Mouse (Mus musculus): ENCODE results near the gene Sumf1. TPM values are rescaled to one million over a fixed set of nuclear protein-coding genes. Genes with fewer than 3 reads are reported as not detected.

Sumf1 gene
- polyA plus RNA-seq, 1 experiment from 2014 or later: 12.5 TPM

DNA sequence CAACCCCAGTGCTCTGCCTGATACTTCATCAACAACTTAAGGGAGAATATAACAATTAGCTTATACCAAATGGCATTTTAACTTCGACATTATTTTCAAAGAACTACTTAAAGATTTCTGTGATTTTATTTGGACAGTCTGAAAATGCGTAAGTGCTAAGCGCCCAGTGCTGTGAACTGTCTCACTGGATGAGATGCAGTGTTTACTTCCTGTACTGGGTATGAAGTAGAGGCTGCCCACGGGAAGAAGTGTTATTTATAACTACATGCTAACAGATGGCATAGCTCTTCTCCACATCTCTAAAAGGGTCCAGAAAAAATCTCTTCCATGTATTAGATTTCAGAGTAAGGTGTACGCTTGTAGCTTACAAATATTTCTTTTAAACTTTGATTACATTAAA, 54.7 kb downstream of the Sumf1 start:
- no peak overlapping the region for H3K9ac ChIP-seq (ENCODE audit: low read length)
- no peak for DNase-seq (ENCODE audit: low spot score)
- ATAC-seq: no peak
- WGBS: 88% methylated on average over 5 of the region's 5 CpGs
- H3K4me3 ChIP-seq (ENCODE audit: low read depth, low read length): no peak overlapping the region
- no peak overlapping the region for H3K4me2 ChIP-seq (ENCODE audit: low read length)
- H3K27ac ChIP-seq (ENCODE audit: low read depth, low read length): no peak overlapping the region
- H3K36me3 ChIP-seq (ENCODE audit: control insufficient read depth, insufficient read depth, low read length): no peaks in the 10 kb centered on the region
- H3K9me3 ChIP-seq (replicated peaks; ENCODE audit: control insufficient read depth, low read length): no peaks in the 10 kb centered on the region
- no peaks in the 10 kb centered on the region for H3K4me1 ChIP-seq (ENCODE audit: control insufficient read depth, insufficient read depth, low read length)
- no peaks in the 10 kb centered on the region for H3K27me3 ChIP-seq (replicated peaks; ENCODE audit: control insufficient read depth, insufficient read depth, low read length)

DNA sequence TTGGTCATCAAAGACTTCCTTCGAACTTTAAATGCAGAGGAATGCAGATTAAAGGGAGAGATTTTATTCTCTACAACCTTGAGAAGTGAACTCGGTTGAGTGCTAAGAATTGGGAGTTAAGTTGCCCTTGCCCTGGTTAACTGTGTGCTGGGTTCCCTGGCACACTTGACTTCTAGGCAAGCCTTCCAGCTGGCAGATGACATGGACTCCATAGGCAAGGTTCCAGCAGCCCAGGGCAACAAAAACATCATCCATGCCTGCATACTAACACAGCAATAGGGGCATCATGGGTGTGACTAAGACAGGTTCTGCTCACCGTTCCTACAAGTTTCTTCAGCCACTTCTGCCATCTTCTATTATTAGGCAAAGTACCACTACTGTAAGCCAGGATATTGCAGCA, 58.8 kb downstream of the Sumf1 start:
- H3K27me3 ChIP-seq (replicated peaks; ENCODE audit: control insufficient read depth, insufficient read depth, low read length): no peaks in the 10 kb centered on the region
- H3K4me3 ChIP-seq (ENCODE audit: low read depth, low read length): no peak overlapping the region
- no peaks in the 10 kb centered on the region for H3K4me1 ChIP-seq (ENCODE audit: control insufficient read depth, insufficient read depth, low read length)
- 84% methylated on average over 3 of the region's 3 CpGs for WGBS
- H3K36me3 ChIP-seq (ENCODE audit: control insufficient read depth, insufficient read depth, low read length): no peaks in the 10 kb centered on the region
- no peak overlapping the region for H3K4me2 ChIP-seq (ENCODE audit: low read length)
- ATAC-seq: no peak
- H3K9ac ChIP-seq (ENCODE audit: low read length): no peak overlapping the region
- no peak for DNase-seq (ENCODE audit: low spot score)
- H3K9me3 ChIP-seq (replicated peaks; ENCODE audit: control insufficient read depth, low read length): no peaks in the 10 kb centered on the region
- no peak overlapping the region for H3K27ac ChIP-seq (ENCODE audit: low read depth, low read length)

- ATAC-seq (peak; percentile 32; the same call in 1 of the 2 replicates), DNase-seq (ENCODE audit: low spot score) (peak; percentile 52)
- no peaks in the 10 kb centered on the region for H3K4me1 ChIP-seq (ENCODE audit: control insufficient read depth, insufficient read depth, low read length)
- H3K36me3 ChIP-seq (ENCODE audit: control insufficient read depth, insufficient read depth, low read length): no peaks in the 10 kb centered on the region
- no peaks in the 10 kb centered on the region for H3K9me3 ChIP-seq (replicated peaks; ENCODE audit: control insufficient read depth, low read length)
- no peak overlapping the region for H3K27ac ChIP-seq (ENCODE audit: low read depth, low read length)
- H3K9ac ChIP-seq (ENCODE audit: low read length): no peak overlapping the region
- no peak overlapping the region for H3K4me2 ChIP-seq (ENCODE audit: low read length)
- H3K27me3 ChIP-seq (replicated peaks; ENCODE audit: control insufficient read depth, insufficient read depth, low read length): no peaks in the 10 kb centered on the region
- WGBS: 30% methylated on average over 1 of the region's 1 CpGs
- no peak overlapping the region for H3K4me3 ChIP-seq (ENCODE audit: low read depth, low read length)
Measured at GRCm38 (mm10) chr6:108125474-108125873, 59.9 kb downstream of the Sumf1 start.

- ATAC-seq (no peak), DNase-seq (ENCODE audit: low spot score) (no peak)
- Histone ChIP-seq H3K4me1 (ENCODE audit: control insufficient read depth, insufficient read depth, low read length) (peaks cover 3% of the 10 kb centered on the region; the same call in 1 of the 2 replicates), H3K4me3 (ENCODE audit: low read depth, low read length) (no peak overlapping the region), H3K4me2 (ENCODE audit: low read length) (no peak overlapping the region), H3K27me3 (replicated peaks; ENCODE audit: control insufficient read depth, insufficient read depth, low read length) (no peaks in the 10 kb centered on the region), H3K9ac (ENCODE audit: low read length) (no peak overlapping the region), H3K9me3 (replicated peaks; ENCODE audit: control insufficient read depth, low read length) (no peaks in the 10 kb centered on the region), H3K36me3 (ENCODE audit: control insufficient read depth, insufficient read depth, low read length) (no peaks in the 10 kb centered on the region), H3K27ac (ENCODE audit: low read depth, low read length) (no peak overlapping the region)
- 95% methylated on average over 6 of the region's 6 CpGs for WGBS
Measured at GRCm38 (mm10) chr6:108117881-108118280, 67.5 kb downstream of the Sumf1 start.

GRCm38 (mm10) chr6:108114971-108115370, 70.4 kb downstream of the Sumf1 start:
- H3K9me3 ChIP-seq (replicated peaks; ENCODE audit: control insufficient read depth, low read length): no peaks in the 10 kb centered on the region
- H3K27ac ChIP-seq (ENCODE audit: low read depth, low read length): no peak overlapping the region
- no peaks in the 10 kb centered on the region; the same call in 1 of the 2 replicates for H3K4me1 ChIP-seq (ENCODE audit: control insufficient read depth, insufficient read depth, low read length)
- no peak overlapping the region for H3K4me2 ChIP-seq (ENCODE audit: low read length)
- ATAC-seq (no peak), DNase-seq (ENCODE audit: low spot score) (no peak)
- no peaks in the 10 kb centered on the region for H3K27me3 ChIP-seq (replicated peaks; ENCODE audit: control insufficient read depth, insufficient read depth, low read length)
- H3K9ac ChIP-seq (ENCODE audit: low read length): no peak overlapping the region
- 98% methylated on average over 1 of the region's 1 CpGs for WGBS
- no peak overlapping the region for H3K4me3 ChIP-seq (ENCODE audit: low read depth, low read length)
- H3K36me3 ChIP-seq (ENCODE audit: control insufficient read depth, insufficient read depth, low read length): no peaks in the 10 kb centered on the region

DNA sequence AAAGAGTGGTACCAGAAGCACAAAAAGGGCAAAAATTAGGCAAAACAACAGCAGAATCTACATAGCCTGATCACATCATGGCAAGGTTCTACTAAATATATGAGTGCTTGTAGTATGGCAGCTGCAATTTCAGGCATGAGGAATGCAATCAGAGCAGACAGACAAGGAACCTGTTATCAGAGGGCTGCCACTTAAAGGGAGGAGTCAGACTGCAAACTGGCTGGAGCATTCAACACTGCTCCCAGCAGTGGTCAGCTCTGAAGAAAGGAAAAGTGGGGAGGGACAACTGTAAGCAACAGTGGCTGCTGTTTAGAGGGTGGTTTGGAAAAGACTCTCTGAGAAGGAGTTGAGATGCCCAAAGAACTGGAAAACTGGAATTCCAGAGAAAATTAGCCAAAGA, 73.7 kb downstream of the Sumf1 start:
- Histone ChIP-seq H3K4me1 (ENCODE audit: control insufficient read depth, insufficient read depth, low read length) (no peaks in the 10 kb centered on the region), H3K27ac (ENCODE audit: low read depth, low read length) (no peak overlapping the region), H3K4me2 (ENCODE audit: low read length) (no peak overlapping the region), H3K27me3 (replicated peaks; ENCODE audit: control insufficient read depth, insufficient read depth, low read length) (no peaks in the 10 kb centered on the region), H3K9ac (ENCODE audit: low read length) (no peak overlapping the region), H3K36me3 (ENCODE audit: control insufficient read depth, insufficient read depth, low read length) (0 out of 2 replicates have a peak, but pooled peaks cover 4% of the 10 kb centered on the region), H3K9me3 (replicated peaks; ENCODE audit: control insufficient read depth, low read length) (no peaks in the 10 kb centered on the region), H3K4me3 (ENCODE audit: low read depth, low read length) (no peak overlapping the region)
- ATAC-seq: no peak
- no peak for DNase-seq (ENCODE audit: low spot score)

- no peaks in the 10 kb centered on the region for H3K4me1 ChIP-seq (ENCODE audit: control insufficient read depth, insufficient read depth, low read length)
- no peak for ATAC-seq
- 0 out of 2 replicates have a peak, but pooled peaks cover 4% of the 10 kb centered on the region for H3K36me3 ChIP-seq (ENCODE audit: control insufficient read depth, insufficient read depth, low read length)
- H3K4me3 ChIP-seq (ENCODE audit: low read depth, low read length): no peak overlapping the region
- no peaks in the 10 kb centered on the region for H3K27me3 ChIP-seq (replicated peaks; ENCODE audit: control insufficient read depth, insufficient read depth, low read length)
- H3K27ac ChIP-seq (ENCODE audit: low read depth, low read length): no peak overlapping the region
- DNase-seq (ENCODE audit: low spot score): no peak
- H3K9me3 ChIP-seq (replicated peaks; ENCODE audit: control insufficient read depth, low read length): no peaks in the 10 kb centered on the region
- 87% methylated on average over 4 of the region's 4 CpGs for WGBS
- no peak overlapping the region for H3K4me2 ChIP-seq (ENCODE audit: low read length)
- H3K9ac ChIP-seq (ENCODE audit: low read length): no peak overlapping the region
Measured at GRCm38 (mm10) chr6:108110336-108110735, 75.0 kb downstream of the Sumf1 start.

DNA sequence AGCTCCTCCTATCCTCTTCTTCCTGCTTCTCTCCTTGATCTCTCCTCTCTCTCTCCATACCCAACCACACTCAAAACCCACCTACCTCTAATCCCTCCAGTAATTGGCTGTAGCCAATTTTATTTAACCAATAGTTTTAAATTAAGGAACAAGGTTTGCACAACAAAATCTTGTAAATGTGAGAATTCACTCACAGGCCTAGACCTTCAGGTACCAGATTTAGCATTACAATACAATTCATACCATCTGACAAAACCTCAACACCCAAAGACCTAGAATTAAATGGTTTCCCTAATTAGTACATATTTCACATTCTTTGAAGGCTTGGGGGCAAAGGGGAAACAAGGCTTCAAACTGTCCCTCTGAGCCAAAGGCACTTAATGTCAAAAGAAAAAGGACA, 78.0 kb downstream of the Sumf1 start:
- H3K4me1 ChIP-seq (ENCODE audit: control insufficient read depth, insufficient read depth, low read length): no peaks in the 10 kb centered on the region
- no peak overlapping the region for H3K4me2 ChIP-seq (ENCODE audit: low read length)
- 0 out of 2 replicates have a peak, but pooled peaks cover 4% of the 10 kb centered on the region for H3K36me3 ChIP-seq (ENCODE audit: control insufficient read depth, insufficient read depth, low read length)
- H3K4me3 ChIP-seq (ENCODE audit: low read depth, low read length): no peak overlapping the region
- H3K27me3 ChIP-seq (replicated peaks; ENCODE audit: control insufficient read depth, insufficient read depth, low read length): no peaks in the 10 kb centered on the region
- DNase-seq (ENCODE audit: low spot score): no peak
- no peak overlapping the region for H3K9ac ChIP-seq (ENCODE audit: low read length)
- no peaks in the 10 kb centered on the region for H3K9me3 ChIP-seq (replicated peaks; ENCODE audit: control insufficient read depth, low read length)
- no peak overlapping the region for H3K27ac ChIP-seq (ENCODE audit: low read depth, low read length)
- no peak for ATAC-seq

DNA sequence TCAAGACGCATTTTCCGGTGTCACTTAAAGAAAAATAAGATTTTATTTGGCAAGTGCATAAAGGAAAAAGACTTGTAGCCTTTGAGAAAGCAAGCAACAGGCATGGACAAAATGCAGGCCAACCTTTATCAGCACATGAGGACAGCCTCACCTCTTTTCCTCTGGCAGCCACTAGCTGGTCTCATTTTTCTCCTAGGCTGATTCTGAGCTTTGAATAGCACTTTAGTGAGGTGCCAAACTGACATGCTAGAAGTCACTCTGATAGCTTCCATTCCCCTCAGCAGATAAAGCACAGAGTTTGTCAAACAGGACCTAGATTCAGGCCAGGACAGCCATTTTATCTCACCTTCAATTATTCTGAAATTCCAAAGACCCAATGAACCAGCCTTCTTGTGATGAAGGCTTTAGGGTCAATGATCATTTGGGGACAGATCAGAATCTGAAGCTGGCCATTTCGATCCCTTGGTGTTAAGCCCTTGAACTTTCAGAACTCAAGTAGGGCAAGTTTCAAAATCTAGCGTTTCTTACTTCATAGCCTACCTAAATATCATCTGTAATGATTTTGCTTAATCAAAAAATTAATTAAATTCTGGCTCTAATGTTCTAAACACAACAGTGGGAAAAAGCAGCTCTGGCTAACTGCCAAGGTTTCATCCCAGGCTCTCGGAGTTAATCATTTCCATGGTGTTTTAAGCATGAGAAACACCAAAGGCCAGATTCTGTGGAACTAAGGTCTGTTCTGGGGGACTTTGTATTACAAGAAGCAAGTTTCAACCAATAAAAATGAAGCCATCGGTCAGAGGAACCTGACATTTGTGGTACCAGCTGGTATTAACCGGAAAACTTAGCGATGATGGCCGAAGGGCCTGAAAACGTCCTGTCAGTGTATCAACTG, 83.2 kb downstream of the Sumf1 start:
- Histone ChIP-seq H3K4me3 (ENCODE audit: low read depth, low read length) (no peak overlapping the region), H3K9ac (ENCODE audit: low read length) (no peak overlapping the region), H3K9me3 (replicated peaks; ENCODE audit: control insufficient read depth, low read length) (no peaks in the 10 kb centered on the region), H3K4me2 (ENCODE audit: low read length) (no peak overlapping the region), H3K27me3 (replicated peaks; ENCODE audit: control insufficient read depth, insufficient read depth, low read length) (no peaks in the 10 kb centered on the region), H3K4me1 (ENCODE audit: control insufficient read depth, insufficient read depth, low read length) (no peaks in the 10 kb centered on the region), H3K36me3 (ENCODE audit: control insufficient read depth, insufficient read depth, low read length) (no peaks in the 10 kb centered on the region), H3K27ac (ENCODE audit: low read depth, low read length) (no peak overlapping the region)
- DNase-seq (ENCODE audit: low spot score) (no peak), ATAC-seq (no peak)
- 84% methylated on average over 10 of the region's 10 CpGs for WGBS
